Mouse (Mus musculus) ES-Bruce4 (cell line): ENCODE data around the gene Ttc21a.

Source experiments
- CTCF ChIP-seq: IDR thresholded peaks from one replicate; pipeline ENCODE4 v1.8.1; 2011; ENCODE audit warnings: low read depth, low read length
- EP300 ChIP-seq: IDR thresholded peaks from 2 replicates; pipeline ENCODE4 v1.6.1; 2011; ENCODE audit warnings: low read depth, low read length; ENCODE audit not compliant: insufficient read depth

DNA sequence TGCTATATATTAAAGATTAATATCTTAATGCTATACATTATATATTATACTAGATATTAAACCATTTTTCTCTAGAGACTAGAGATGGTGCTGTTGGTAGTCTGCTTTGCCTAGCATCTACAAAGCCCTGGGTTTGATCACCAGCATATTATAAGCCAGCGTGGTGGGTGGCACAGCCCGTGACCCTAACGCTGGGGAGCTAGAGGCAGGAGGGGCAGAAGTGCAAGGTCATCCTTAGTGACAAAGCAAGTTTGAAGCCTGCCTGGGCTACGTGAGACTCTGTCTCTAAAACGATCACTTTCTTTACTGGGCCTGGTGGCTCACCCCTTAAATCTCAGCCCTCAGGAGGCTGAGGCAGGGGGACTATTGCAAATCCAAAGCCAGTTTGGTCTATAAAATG lies 65.5 kb downstream of the Ttc21a start:
- TF ChIP-seq CTCF (no peak), EP300 (peak; percentile 68; the same call in 1 of the 2 replicates)
